Mouse (Mus musculus) forebrain, postnatal 0 days (tissue): ENCODE data around the gene Urah. TPM values are rescaled to one million over a fixed set of nuclear protein-coding genes. Genes with fewer than 3 reads are reported as not detected.

Experiments used
- ATAC-seq: fragments of 200-750 bp; cut with Nextera tagmentation; 2 replicates; pipeline ENCODE4 v1.8.0; 2017; ENCODE audit warnings: mild to moderate bottlenecking, moderate library complexity
- DNase-seq: peaks from one replicate; pipeline ENCODE4 v3.0.0-alpha.2; 2015
- H3K27ac ChIP-seq: fragments of 300-500 bp; sonication (generic); 2 replicates; pipeline ENCODE4 v1.5.1; 2014; ENCODE audit warnings: low read depth, mild to moderate bottlenecking, antibody characterized with exemption, low read length, moderate library complexity, mixed read lengths
- H3K27me3 ChIP-seq: fragments of 300-500 bp; sonication (generic); 2 replicates; pipeline ENCODE4 v1.6.1; 2014; ENCODE audit warnings: mild to moderate bottlenecking, low read length, mixed read lengths; ENCODE audit not compliant: insufficient read depth
- H3K36me3 ChIP-seq: fragments of 300-500 bp; sonication (generic); 2 replicates; pipeline ENCODE4 v1.6.1; 2014; ENCODE audit warnings: mild to moderate bottlenecking, moderate library complexity; ENCODE audit not compliant: insufficient read depth
- H3K4me1 ChIP-seq: fragments of 300-500 bp; sonication (generic); 2 replicates; pipeline ENCODE4 v1.6.1; 2014; ENCODE audit warnings: antibody characterized with exemption; ENCODE audit not compliant: insufficient read depth
- H3K4me2 ChIP-seq: fragments of 300-500 bp; sonication (generic); 2 replicates; pipeline ENCODE4 v1.6.1; 2014; ENCODE audit warnings: low read depth, mild to moderate bottlenecking, moderate library complexity
- H3K4me3 ChIP-seq: fragments of 300-500 bp; sonication (generic); 2 replicates; pipeline ENCODE4 v1.5.1; 2014; ENCODE audit warnings: low read depth, low read length, mixed read lengths
- H3K9ac ChIP-seq: fragments of 300-500 bp; sonication (generic); 2 replicates; pipeline ENCODE4 v1.6.1; 2014; ENCODE audit warnings: mild to moderate bottlenecking
- H3K9me3 ChIP-seq: fragments of 300-500 bp; sonication (generic); 2 replicates; pipeline ENCODE4 v1.6.1; 2016; ENCODE audit warnings: low read length
- CTCF ChIP-seq: sonication (generic); IDR thresholded peaks from 2 replicates; pipeline ENCODE4 v1.5.1; 2016; ENCODE audit warnings: antibody characterized with exemption, control low read depth, low read depth
- WGBS: fragments of 180-500 bp; shearing (Covaris S2); extraction: QIAGEN DNeasy Blood & Tissue Kit; methylation state at CpG from one replicate; pipeline ENCODE4 v1.1.7; 2014; 5-methylcytosine and 5-hydroxymethylcytosine counted together
- polyA plus RNA-seq: library from polyadenylated mRNA; unstranded; fragments of >200 nt; fragmentation: Nextera tagmentation; extraction: Ambion mirVana; gene quantifications from 2 replicates; pipeline ENCODE4 v1.2.1, GENCODE M21; 2015
- total RNA-seq: library from RNA; depleted of rRNA; stranded (reverse); fragments of >200 nt; gene quantifications from 2 replicates; pipeline ENCODE4 v1.2.3, GENCODE M21; 2014; rRNA removed

Urah gene
- total and polyA plus RNA-seq, 2 experiments from 2014 or later = 0.64 TPM; not detected in 1

DNA sequence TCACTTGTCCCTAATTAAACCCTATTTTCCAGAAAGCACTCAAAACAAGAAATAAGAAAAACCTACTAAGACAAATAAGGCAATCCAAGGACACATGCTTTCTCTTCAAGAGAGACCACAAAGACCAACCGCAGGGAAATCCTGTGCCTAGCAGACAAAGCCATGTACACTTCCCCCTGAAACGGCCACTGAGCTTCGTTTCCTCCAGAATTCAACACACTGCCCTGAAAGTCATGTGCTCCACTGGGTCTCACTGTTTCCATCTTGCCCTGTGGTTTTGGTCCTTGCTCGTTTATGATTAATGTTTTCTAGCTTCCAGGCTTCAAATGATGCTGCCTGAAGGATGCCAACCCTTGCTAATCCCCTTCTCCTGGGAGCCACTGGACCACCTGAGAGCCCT is 39.4 kb downstream of the Urah start:
- peaks cover 19% of the 10 kb centered on the region for H3K36me3 ChIP-seq
- no peak overlapping the region for H3K27ac ChIP-seq
- ATAC-seq = no peak
- H3K27me3 ChIP-seq = no peaks in the 10 kb centered on the region
- no peak for DNase-seq
- H3K4me3 ChIP-seq = no peak overlapping the region
- WGBS = 91% methylated on average over 4 of the region's 4 CpGs
- no peak overlapping the region for H3K9ac ChIP-seq
- H3K9me3 ChIP-seq = no peaks in the 10 kb centered on the region
- H3K4me2 ChIP-seq = no peak overlapping the region
- TF ChIP-seq CTCF = no peak
- no peaks in the 10 kb centered on the region for H3K4me1 ChIP-seq

- H3K4me2 ChIP-seq = no peak overlapping the region
- H3K27me3 ChIP-seq = no peaks in the 10 kb centered on the region
- WGBS = 85% methylated on average over 6 of the region's 6 CpGs
- DNase-seq (no peak), ATAC-seq (no peak)
- H3K9me3 ChIP-seq = no peaks in the 10 kb centered on the region
- no peak overlapping the region for H3K4me3 ChIP-seq
- H3K27ac ChIP-seq = no peak overlapping the region
- H3K9ac ChIP-seq = no peak overlapping the region
- H3K4me1 ChIP-seq = no peaks in the 10 kb centered on the region
- TF ChIP-seq CTCF = no peak
- H3K36me3 ChIP-seq = peaks cover 19% of the 10 kb centered on the region
Measured at GRCm38 (mm10) chr7:140877364-140877763, 42.5 kb downstream of the Urah start.

DNA sequence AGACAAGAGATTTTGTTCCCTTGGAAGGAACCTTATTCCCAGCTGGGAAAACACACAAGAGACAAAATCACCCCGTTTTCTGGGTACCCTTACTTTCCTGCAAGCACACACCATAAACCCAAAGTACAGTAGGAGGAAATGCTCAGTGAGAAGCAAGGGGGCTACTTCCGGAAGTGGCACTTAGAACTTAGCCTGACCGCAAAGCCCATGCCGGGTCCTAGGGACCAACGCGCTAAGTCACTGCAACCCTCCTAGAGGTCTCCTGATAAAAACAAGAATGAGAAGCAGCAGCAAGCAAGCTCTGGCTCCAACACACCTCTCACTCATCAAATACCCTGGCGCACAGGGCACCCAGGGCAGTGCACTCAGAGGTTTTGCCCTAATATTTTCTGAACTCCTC is 44.5 kb downstream of the Urah start:
- H3K36me3 ChIP-seq = peaks cover 22% of the 10 kb centered on the region
- H3K4me1 ChIP-seq = peaks cover 3% of the 10 kb centered on the region; the same call in 1 of the 2 replicates
- no peak for TF ChIP-seq CTCF
- 89% methylated on average over 7 of the region's 7 CpGs for WGBS
- no peak overlapping the region for H3K9ac ChIP-seq
- ATAC-seq (no peak), DNase-seq (no peak)
- no peaks in the 10 kb centered on the region for H3K9me3 ChIP-seq
- no peak overlapping the region for H3K4me3 ChIP-seq
- H3K27me3 ChIP-seq = no peaks in the 10 kb centered on the region
- H3K27ac ChIP-seq = no peak overlapping the region
- no peak overlapping the region for H3K4me2 ChIP-seq

DNA sequence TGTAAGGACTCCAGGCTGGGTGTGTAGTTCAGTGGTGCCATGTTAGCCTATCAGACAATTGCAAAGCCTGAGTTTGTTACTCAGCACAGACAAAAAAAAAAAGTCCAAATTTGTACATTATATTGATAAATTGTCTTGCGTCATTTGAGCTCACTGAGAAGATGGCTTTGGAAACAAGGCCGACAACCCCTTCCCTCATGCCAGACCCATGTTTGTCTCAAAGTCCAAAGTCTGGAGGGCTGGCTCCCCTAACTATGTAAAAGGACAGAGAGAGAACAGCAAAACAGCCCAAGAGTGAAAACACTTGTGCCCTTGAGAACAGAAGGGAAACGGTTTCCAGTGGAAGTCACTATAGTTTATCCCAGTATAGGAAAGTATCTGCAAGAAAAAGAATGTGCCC is 45.6 kb downstream of the Urah start:
- Histone ChIP-seq H3K9me3 (no peaks in the 10 kb centered on the region), H3K4me2 (no peak overlapping the region), H3K27ac (no peak overlapping the region), H3K36me3 (peaks cover 19% of the 10 kb centered on the region), H3K4me1 (peaks cover 3% of the 10 kb centered on the region; the same call in 1 of the 2 replicates), H3K9ac (no peak overlapping the region), H3K27me3 (no peaks in the 10 kb centered on the region), H3K4me3 (no peak overlapping the region)
- 88% methylated on average over 3 of the region's 3 CpGs for WGBS
- DNase-seq = no peak
- no peak for ATAC-seq
- no peak for TF ChIP-seq CTCF

- no peaks in the 10 kb centered on the region for H3K9me3 ChIP-seq
- WGBS = 24% methylated on average over 8 of the region's 8 CpGs
- peak overlapping the region; percentile 72 for H3K4me2 ChIP-seq
- TF ChIP-seq CTCF = no peak
- peak overlapping the region; percentile 99 for H3K4me3 ChIP-seq
- peaks cover 3% of the 10 kb centered on the region; the same call in 1 of the 2 replicates for H3K4me1 ChIP-seq
- H3K27me3 ChIP-seq = no peaks in the 10 kb centered on the region
- DNase-seq (no peak), ATAC-seq (no peak)
- peak overlapping the region; percentile 91; the same call in 1 of the 2 replicates for H3K9ac ChIP-seq
- no peak overlapping the region for H3K27ac ChIP-seq
- peaks cover 18% of the 10 kb centered on the region for H3K36me3 ChIP-seq
Measured at GRCm38 (mm10) chr7:140880865-140881515, 46.2 kb downstream of the Urah start.

GRCm38 (mm10) chr7:140881696-140882468 is 47.1 kb downstream of the Urah start, which contains the start of the genes Psmd13 and Sirt3:
Gene Psmd13 (plus strand): TSS chr7:140881968.
Gene Sirt3 (minus strand): TSS chr7:140882309.
- peaks cover 23% of the 10 kb centered on the region for H3K36me3 ChIP-seq
- DNase-seq (peak; percentile 96), ATAC-seq (peak; percentile 99)
- no peaks in the 10 kb centered on the region for H3K27me3 ChIP-seq
- no peak for TF ChIP-seq CTCF
- H3K9ac ChIP-seq = peak within 1 kb of the TSS; percentile 91
- peak within 1 kb of the TSS; percentile 72 for H3K4me2 ChIP-seq
- peak within 1 kb of the TSS; percentile 93 for H3K27ac ChIP-seq
- peaks cover 3% of the 10 kb centered on the region; the same call in 1 of the 2 replicates for H3K4me1 ChIP-seq
- peak within 1 kb of the TSS; percentile 99 for H3K4me3 ChIP-seq
- no peaks in the 10 kb centered on the region for H3K9me3 ChIP-seq
- under 1% methylated on average over 59 of the region's 59 CpGs for WGBS

DNA sequence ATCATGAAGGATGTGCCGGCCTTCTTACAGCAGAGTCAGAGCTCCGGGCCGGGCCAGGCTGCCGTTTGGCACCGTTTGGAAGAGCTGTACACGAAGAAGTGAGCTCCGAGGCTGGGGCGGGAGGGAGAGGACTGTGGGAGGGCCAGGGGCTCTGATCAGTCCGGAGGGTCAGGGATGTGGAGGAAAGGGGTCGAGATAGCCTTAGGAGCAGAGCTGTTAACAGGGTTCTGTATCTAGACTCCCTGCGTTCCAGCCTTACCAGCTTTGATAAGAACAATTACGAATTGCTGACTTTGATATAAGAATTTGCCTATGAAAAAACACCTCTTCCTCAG is 47.6 kb downstream of the Urah start:
- no peak for TF ChIP-seq CTCF
- Histone ChIP-seq H3K4me2 (peak overlapping the region; percentile 72), H3K27ac (peak overlapping the region; percentile 93), H3K4me3 (peak overlapping the region; percentile 99), H3K9me3 (no peaks in the 10 kb centered on the region), H3K9ac (peak overlapping the region; percentile 91), H3K27me3 (no peaks in the 10 kb centered on the region), H3K4me1 (peaks cover 3% of the 10 kb centered on the region; the same call in 1 of the 2 replicates), H3K36me3 (peaks cover 27% of the 10 kb centered on the region)
- WGBS = under 1% methylated on average over 12 of the region's 12 CpGs
- DNase-seq (no peak), ATAC-seq (peak; percentile 51)

Other genes with a start within 250 kb of the Urah start
- gene Olfr46, start 233.7 kb upstream of the Urah start, total RNA-seq = not detected in 2 replicates
- gene Olfr46, start 233.7 kb upstream of the Urah start, polyA plus RNA-seq = not detected in 2 replicates
- not detected in 2 replicates for gene Olfr61, start 206.0 kb upstream of the Urah start, total RNA-seq
- gene Olfr61, start 206.0 kb upstream of the Urah start, polyA plus RNA-seq = not detected in 2 replicates
- not detected in 2 replicates for gene Olfr53, start 188.6 kb upstream of the Urah start, total RNA-seq
- gene Olfr53, start 188.6 kb upstream of the Urah start, polyA plus RNA-seq = not detected in 2 replicates
- gene Olfr539, start 175.1 kb upstream of the Urah start, total RNA-seq = under 0.01 TPM in 2 replicates
- gene Olfr539, start 175.1 kb upstream of the Urah start, polyA plus RNA-seq = 0.05 TPM in 1 of 2 replicates, not detected in the other
- not detected in 2 replicates for gene Olfr45, start 153.1 kb upstream of the Urah start, total RNA-seq
- gene Olfr45, start 153.1 kb upstream of the Urah start, polyA plus RNA-seq = not detected in 2 replicates
- gene Olfr541, start 137.8 kb upstream of the Urah start, total RNA-seq = not detected in 2 replicates
- not detected in 2 replicates for gene Olfr541, start 137.8 kb upstream of the Urah start, polyA plus RNA-seq
- gene Cyp2e1, start 71.3 kb upstream of the Urah start, total RNA-seq = not detected in 2 replicates
- gene Cyp2e1, start 71.3 kb upstream of the Urah start, polyA plus RNA-seq = not detected in 2 replicates
- not detected in 2 replicates for gene Syce1, start 47.2 kb upstream of the Urah start, total RNA-seq
- gene Syce1, start 47.2 kb upstream of the Urah start, polyA plus RNA-seq = 0.30 TPM in 1 of 2 replicates, not detected in the other
- 19.8 and 32.1 TPM in 2 replicates for gene Zfp941, start 12.8 kb upstream of the Urah start, total RNA-seq
- gene Zfp941, start 12.8 kb upstream of the Urah start, polyA plus RNA-seq = 8.3 and 15.6 TPM in 2 replicates
- gene Scgb1c1, start 10.5 kb downstream of the Urah start, total RNA-seq = not detected in 2 replicates
- gene Scgb1c1, start 10.5 kb downstream of the Urah start, polyA plus RNA-seq = 0.48 TPM in 1 of 2 replicates, not detected in the other
- not detected in 2 replicates for gene Odf3, start 12.8 kb downstream of the Urah start, total RNA-seq
- gene Odf3, start 12.8 kb downstream of the Urah start, polyA plus RNA-seq = 0.10 and 0.13 TPM in 2 replicates
- gene Gm45785, start 21.3 kb downstream of the Urah start, total RNA-seq = 2.0 and 4.2 TPM in 2 replicates
- not detected in 2 replicates for gene Gm45785, start 21.3 kb downstream of the Urah start, polyA plus RNA-seq
- 98.8 and 123 TPM in 2 replicates for gene Ric8a, start 21.9 kb downstream of the Urah start, total RNA-seq
- gene Ric8a, start 21.9 kb downstream of the Urah start, polyA plus RNA-seq = 79.5 and 91.8 TPM in 2 replicates
- 30.8 and 34.5 TPM in 2 replicates for gene Bet1l, start 22.6 kb downstream of the Urah start, total RNA-seq
- 48.8 and 58.0 TPM in 2 replicates for gene Bet1l, start 22.6 kb downstream of the Urah start, polyA plus RNA-seq
- gene Psmd13, start 47.0 kb downstream of the Urah start, total RNA-seq = 164 and 174 TPM in 2 replicates
- 274 and 298 TPM in 2 replicates for gene Psmd13, start 47.0 kb downstream of the Urah start, polyA plus RNA-seq
- 41.9 and 46.3 TPM in 2 replicates for gene Sirt3, start 47.3 kb downstream of the Urah start, total RNA-seq
- gene Sirt3, start 47.3 kb downstream of the Urah start, polyA plus RNA-seq = 44.2 and 48.3 TPM in 2 replicates
- gene Cox8b, start 65.4 kb downstream of the Urah start, total RNA-seq = not detected in 2 replicates
- not detected in 2 replicates for gene Cox8b, start 65.4 kb downstream of the Urah start, polyA plus RNA-seq
- 0.85 and 1.00 TPM in 2 replicates for gene Nlrp6, start 85.9 kb downstream of the Urah start, total RNA-seq
- gene Nlrp6, start 85.9 kb downstream of the Urah start, polyA plus RNA-seq = 0.98 and 1.3 TPM in 2 replicates
- gene Pgghg, start 106.4 kb downstream of the Urah start, total RNA-seq = 7.2 and 8.5 TPM in 2 replicates
- 4.7 and 5.3 TPM in 2 replicates for gene Pgghg, start 106.4 kb downstream of the Urah start, polyA plus RNA-seq
- 0.86 TPM in 1 of 2 replicates, not detected in the other for gene Ifitm5, start 115.3 kb downstream of the Urah start, total RNA-seq
- 0.28 and 0.45 TPM in 2 replicates for gene Ifitm5, start 115.3 kb downstream of the Urah start, polyA plus RNA-seq
- not detected in 2 replicates for gene Gm45717, start 120.9 kb downstream of the Urah start, total RNA-seq
- gene Gm45717, start 120.9 kb downstream of the Urah start, polyA plus RNA-seq = not detected in 2 replicates
- 45.2 and 55.6 TPM in 2 replicates for gene Ifitm2, start 121.0 kb downstream of the Urah start, total RNA-seq
- 240 and 270 TPM in 2 replicates for gene Ifitm2, start 121.0 kb downstream of the Urah start, polyA plus RNA-seq
- gene Ifitm1, start 132.2 kb downstream of the Urah start, total RNA-seq = 10.5 and 12.7 TPM in 2 replicates
- gene Ifitm1, start 132.2 kb downstream of the Urah start, polyA plus RNA-seq = 14.5 and 19.4 TPM in 2 replicates
- gene Ifitm3, start 175.8 kb downstream of the Urah start, total RNA-seq = 12.2 and 35.9 TPM in 2 replicates
- gene Ifitm3, start 175.8 kb downstream of the Urah start, polyA plus RNA-seq = 78.8 and 81.3 TPM in 2 replicates
- 2.0 TPM in 1 of 2 replicates, not detected in the other for gene Ifitm6, start 182.9 kb downstream of the Urah start, total RNA-seq
- 0.34 and 0.38 TPM in 2 replicates for gene Ifitm6, start 182.9 kb downstream of the Urah start, polyA plus RNA-seq
- gene Gm17387, start 194.1 kb downstream of the Urah start, total RNA-seq = not detected in 2 replicates
- gene Gm17387, start 194.1 kb downstream of the Urah start, polyA plus RNA-seq = not detected in 2 replicates
- 126 and 163 TPM in 2 replicates for gene B4galnt4, start 226.1 kb downstream of the Urah start, total RNA-seq
- gene B4galnt4, start 226.1 kb downstream of the Urah start, polyA plus RNA-seq = 42.3 and 47.4 TPM in 2 replicates
- gene Pkp3, start 243.2 kb downstream of the Urah start, total RNA-seq = not detected in 2 replicates
- 0.08 TPM in 1 of 2 replicates, not detected in the other for gene Pkp3, start 243.2 kb downstream of the Urah start, polyA plus RNA-seq